Mouse (Mus musculus): ENCODE measurements around the gene Fam83c. TPM values are rescaled to one million over a fixed set of nuclear protein-coding genes. Genes with fewer than 3 reads are reported as not detected.

Fam83c gene
- polyA plus RNA-seq, 1 experiment from 2014 or later = 0.54 TPM

DNA sequence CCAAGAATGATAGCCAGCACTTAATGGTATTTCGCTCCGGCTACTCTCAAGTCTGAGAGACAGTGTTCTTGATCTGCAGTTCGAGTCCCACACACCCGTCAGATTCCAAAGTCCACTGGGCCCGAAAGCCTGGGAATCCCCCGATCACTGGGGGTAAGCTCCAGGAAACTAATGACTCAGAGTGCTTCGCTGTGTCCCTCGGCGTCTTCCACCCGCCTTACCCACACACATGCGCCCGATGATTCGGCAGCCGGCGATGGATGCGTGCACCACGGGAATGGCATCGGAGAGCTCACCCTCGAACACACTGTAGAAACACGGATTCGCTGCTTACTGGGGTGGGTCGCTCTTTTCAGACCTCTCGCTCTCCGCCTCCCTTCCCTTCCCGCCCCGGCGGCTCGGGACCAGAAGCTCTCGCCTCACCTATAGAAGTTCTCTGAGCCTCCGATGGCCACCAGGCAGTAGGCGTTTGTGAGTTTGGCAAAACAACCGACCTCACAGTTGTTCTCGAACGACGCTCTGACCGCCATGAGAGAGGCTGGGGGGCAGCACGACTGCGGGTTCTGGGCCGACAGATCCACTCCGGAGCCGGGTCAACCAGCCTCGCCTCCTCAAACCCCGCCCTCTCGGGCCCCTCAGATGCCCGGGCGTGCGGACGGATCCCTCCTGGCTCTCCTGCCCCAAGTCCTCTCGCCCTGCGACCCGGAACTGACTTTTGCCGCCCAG lies 8.6 kb downstream of the Fam83c start:
- ATAC-seq = no peak; the same call in 1 of the 2 replicates
- Histone ChIP-seq H3K9me3 (replicated peaks) (no peaks in the 10 kb centered on the region), H3K9ac (peak overlapping the region; percentile 82), H3K4me1 (peaks cover 22% of the 10 kb centered on the region), H3K4me3 (peak overlapping the region; percentile 91), H3K27me3 (no peaks in the 10 kb centered on the region), H3K36me3 (ENCODE audit: poor library complexity, severe bottlenecking) (peaks cover 29% of the 10 kb centered on the region), H3K27ac (peak overlapping the region; percentile 46; the same call in 1 of the 2 replicates), H3K4me2 (peak overlapping the region; percentile 95)
- WGBS = 3% methylated on average over 52 of the region's 52 CpGs

DNA sequence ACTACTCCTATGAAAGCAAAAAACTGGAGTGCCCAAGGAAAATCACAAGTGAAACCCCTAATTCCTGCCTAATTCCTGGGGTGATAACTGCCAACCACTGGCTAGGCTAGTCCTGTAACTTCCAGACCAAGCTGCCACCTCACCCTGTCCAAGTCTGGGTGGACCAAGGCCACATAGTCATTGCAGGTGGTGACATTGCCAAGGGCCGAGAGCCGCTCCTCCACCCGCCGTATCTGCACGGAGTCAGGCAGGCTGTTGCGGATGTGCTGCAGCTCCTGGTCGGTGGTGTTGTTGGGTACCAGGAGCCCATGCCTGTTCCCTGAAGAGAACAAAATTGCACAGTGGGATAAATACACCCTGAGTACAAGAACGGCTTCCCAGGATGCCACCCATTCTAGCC lies 10.9 kb downstream of the Fam83c start:
- H3K27ac ChIP-seq = no peak overlapping the region
- no peak for ATAC-seq
- H3K36me3 ChIP-seq (ENCODE audit: poor library complexity, severe bottlenecking) = peaks cover 48% of the 10 kb centered on the region
- peaks cover 33% of the 10 kb centered on the region for H3K4me1 ChIP-seq
- no peak overlapping the region for H3K4me3 ChIP-seq
- no peak overlapping the region for H3K9ac ChIP-seq
- WGBS = 95% methylated on average over 8 of the region's 8 CpGs
- H3K27me3 ChIP-seq = no peaks in the 10 kb centered on the region
- H3K9me3 ChIP-seq (replicated peaks) = no peaks in the 10 kb centered on the region
- no peak overlapping the region for H3K4me2 ChIP-seq

DNA sequence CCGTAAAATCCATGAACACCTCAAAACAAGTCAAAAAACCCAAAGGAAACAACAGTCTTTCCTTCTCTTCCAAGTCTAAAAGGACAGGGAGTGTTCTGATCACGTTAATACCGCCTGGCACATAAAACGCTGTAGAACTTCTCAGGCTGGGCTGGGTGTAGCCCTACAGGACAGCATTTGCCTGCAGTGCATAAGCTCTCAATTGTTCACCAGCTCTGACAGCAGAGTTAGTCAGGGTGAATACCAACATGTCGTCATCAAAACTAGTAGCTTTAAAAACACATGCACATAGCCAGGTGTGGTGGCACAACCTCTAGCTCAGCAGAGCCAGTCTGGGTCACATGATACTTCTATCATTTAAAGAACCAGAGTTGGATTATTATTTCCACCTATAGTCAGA lies 13.9 kb downstream of the Fam83c start:
- H3K36me3 ChIP-seq (ENCODE audit: poor library complexity, severe bottlenecking) = peaks cover 53% of the 10 kb centered on the region
- peaks cover 30% of the 10 kb centered on the region for H3K4me1 ChIP-seq
- H3K9ac ChIP-seq = no peak overlapping the region
- ATAC-seq = no peak
- H3K4me3 ChIP-seq = no peak overlapping the region
- no peak overlapping the region for H3K4me2 ChIP-seq
- 92% methylated on average over 5 of the region's 5 CpGs for WGBS
- no peaks in the 10 kb centered on the region for H3K27me3 ChIP-seq
- H3K9me3 ChIP-seq (replicated peaks) = no peaks in the 10 kb centered on the region
- no peak overlapping the region for H3K27ac ChIP-seq

DNA sequence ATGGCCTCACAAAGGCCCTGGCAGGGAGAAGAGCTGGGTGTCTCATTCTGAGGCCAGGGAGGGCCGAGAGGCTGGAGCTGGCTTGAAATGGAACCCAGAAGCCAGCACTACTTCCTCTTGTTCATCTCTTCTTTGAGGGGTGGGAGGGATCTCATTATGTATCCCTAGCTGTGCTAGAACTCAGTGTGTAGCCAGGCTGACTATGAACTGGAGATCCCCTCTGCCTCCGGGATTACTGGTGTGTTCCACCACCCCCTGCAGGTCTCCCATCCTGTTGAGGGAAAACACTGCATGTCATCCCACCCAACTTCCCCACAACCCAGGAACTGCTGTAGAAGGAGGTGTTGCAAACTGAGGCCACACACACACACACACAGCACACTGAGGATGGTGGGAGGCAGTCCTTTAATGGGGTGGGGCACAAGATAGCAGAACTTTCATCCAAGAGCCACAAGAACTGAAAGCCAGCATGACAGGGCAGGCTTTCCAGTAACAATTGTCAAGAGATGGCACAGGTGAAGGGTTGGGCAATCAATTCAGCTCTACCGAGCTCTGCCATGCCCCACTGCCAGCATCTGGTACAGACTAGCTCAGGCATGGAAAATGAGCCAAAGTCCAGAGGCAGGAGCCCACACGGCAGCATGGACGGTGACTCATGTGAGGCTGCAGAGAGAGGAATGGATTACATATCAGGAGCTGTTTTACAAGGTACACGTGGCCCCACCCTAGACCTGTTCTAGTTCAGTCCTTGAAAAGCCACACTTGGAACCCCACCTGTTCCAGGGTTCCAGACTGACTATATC lies 15.0 kb downstream of the Fam83c start:
- peak; percentile 30 for ATAC-seq
- no peaks in the 10 kb centered on the region for H3K27me3 ChIP-seq

DNA sequence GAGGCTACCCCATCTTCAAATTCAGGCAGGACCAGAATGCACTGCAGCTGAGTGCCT lies 15.4 kb downstream of the Fam83c start, which contains the start of gene BC029722:
Gene BC029722 (minus strand): TSS at position 35 of the 57 bp plus-strand sequence.
- Histone ChIP-seq H3K36me3 (ENCODE audit: poor library complexity, severe bottlenecking) (peaks cover 55% of the 10 kb centered on the region), H3K9ac (peak within 1 kb of the TSS; percentile 84), H3K27me3 (no peaks in the 10 kb centered on the region), H3K4me2 (peak within 1 kb of the TSS; percentile 96), H3K4me3 (peak within 1 kb of the TSS; percentile 52), H3K4me1 (peaks cover 22% of the 10 kb centered on the region), H3K9me3 (replicated peaks) (no peaks in the 10 kb centered on the region), H3K27ac (peak within 1 kb of the TSS; percentile 76)
- no peak for ATAC-seq

More for the DNA sequence above, 15.0 kb downstream of the Fam83c start:
- 61% methylated on average over 6 of the region's 6 CpGs for WGBS
- Histone ChIP-seq H3K9ac (peak overlapping the region; percentile 84), H3K36me3 (ENCODE audit: poor library complexity, severe bottlenecking) (peaks cover 55% of the 10 kb centered on the region), H3K4me3 (peak overlapping the region; percentile 52), H3K27ac (peak overlapping the region; percentile 76), H3K4me2 (peak overlapping the region; percentile 96), H3K4me1 (peaks cover 22% of the 10 kb centered on the region), H3K9me3 (replicated peaks) (no peaks in the 10 kb centered on the region)

DNA sequence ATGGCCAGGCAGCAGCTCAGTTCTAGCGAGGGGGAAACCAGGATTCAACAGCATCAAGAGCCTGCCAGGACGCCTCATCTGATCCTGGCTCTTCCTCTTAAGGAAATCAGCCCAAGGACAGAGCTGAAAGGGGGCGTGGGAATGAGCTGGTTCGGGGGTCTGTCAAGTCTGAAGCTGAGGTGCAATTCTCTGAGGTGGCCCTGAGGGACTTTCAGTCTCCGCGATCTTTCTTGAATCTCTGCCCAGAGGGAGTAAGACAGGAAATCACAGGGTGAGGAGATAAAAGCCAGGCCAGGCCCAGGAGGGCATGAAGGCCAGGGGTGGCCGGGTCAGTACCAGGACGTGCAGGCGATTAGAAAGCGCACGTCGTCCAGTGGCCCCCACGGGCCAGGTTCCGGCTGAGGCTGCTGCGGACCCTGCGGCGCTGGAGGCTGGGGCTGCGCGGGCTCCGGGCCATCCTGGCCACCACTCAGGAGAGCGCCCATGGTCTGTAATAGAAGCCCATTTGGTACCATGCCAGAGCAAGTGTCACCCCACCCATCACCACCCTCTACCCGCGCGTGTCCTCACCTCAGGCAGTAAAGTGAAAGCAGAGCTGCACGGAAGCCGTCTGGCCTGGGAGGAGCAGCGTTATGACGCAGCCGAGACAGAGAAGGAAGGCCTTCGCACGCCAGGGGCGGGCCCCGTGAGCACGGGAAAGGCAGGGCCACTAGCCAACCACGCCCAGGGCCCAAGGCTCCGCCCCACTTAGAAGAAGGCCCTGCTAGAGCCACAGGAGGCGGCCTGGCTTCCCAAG lies 15.9 kb downstream of the Fam83c start:
- Histone ChIP-seq H3K9ac (peak overlapping the region; percentile 84), H3K4me1 (peaks cover 22% of the 10 kb centered on the region), H3K9me3 (replicated peaks) (no peaks in the 10 kb centered on the region), H3K27ac (peak overlapping the region; percentile 76), H3K4me2 (peak overlapping the region; percentile 96), H3K4me3 (peak overlapping the region; percentile 52), H3K27me3 (no peaks in the 10 kb centered on the region), H3K36me3 (ENCODE audit: poor library complexity, severe bottlenecking) (peaks cover 51% of the 10 kb centered on the region)
- ATAC-seq = peak; percentile 95
- 5% methylated on average over 37 of the region's 37 CpGs for WGBS

DNA sequence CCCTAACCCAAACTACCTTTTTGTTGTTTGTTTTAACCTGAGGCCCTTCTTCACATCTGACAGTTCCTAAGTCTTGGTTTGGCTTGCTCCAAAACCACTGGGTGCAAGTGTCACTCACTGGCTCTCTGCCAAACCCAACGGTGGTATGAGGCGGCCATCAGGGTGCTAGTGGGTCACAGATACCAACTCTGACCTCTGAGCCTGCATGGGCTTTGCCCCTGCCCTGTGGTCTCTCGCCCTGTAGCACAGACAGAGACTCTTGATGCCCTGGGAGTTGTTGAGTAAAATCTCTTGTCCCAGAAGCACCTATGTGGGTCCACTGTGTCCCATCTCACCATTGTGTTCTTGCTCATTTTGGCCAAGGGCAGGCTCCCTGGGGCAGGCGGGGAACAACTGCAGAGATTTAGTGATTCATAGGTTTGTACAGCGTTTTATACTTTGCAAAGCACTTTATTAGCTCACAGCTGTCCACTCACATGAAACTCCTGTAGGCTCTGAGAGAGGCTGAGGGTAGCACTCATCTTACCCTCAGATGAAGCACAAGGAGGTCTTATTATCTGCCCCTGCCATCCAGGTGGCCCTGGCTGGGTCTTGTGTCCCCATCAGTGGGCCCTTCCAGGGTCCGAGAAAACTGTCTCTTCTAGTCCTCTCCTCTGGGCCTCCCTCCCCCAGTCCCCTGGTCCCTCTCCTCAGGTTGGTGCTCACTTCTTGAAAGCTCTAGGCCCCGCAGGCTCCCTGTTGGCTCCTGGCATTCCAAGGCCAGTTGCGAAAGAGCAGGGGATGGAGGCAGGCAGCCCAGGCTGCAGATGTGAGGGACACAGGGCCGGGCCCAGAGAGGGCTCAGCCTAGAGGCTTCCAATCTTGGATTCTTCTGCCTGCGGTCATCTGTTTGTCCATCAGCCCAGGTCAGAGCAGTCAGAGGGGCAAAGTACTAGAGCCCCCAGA lies 17.1 kb downstream of the Fam83c start:
- Histone ChIP-seq H3K27me3 (no peaks in the 10 kb centered on the region), H3K36me3 (ENCODE audit: poor library complexity, severe bottlenecking) (peaks cover 39% of the 10 kb centered on the region)

DNA sequence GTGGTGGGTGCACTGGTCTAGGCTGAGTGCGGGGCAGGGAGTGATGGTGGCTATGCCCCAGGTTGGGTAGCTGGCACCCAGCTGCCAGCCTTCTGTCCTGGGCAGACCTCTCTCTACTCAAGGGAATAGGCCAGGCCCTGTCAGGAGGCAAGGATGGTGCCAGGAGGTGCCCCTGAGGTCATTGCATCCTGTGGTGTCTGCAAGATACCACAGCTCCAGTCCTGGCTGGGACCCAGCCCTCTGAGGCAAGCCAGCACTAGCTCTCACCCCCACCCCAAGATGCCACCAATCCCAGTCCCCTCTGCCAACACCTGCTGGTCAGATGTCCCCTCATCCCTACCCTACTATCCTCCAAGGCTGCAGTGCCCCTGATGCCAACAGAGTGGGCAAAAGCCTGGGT lies 18.5 kb downstream of the Fam83c start:
- no peaks in the 10 kb centered on the region for H3K27me3 ChIP-seq
- 91% methylated on average over 1 of the region's 1 CpGs for WGBS
- peaks cover 26% of the 10 kb centered on the region for H3K36me3 ChIP-seq (ENCODE audit: poor library complexity, severe bottlenecking)
- peaks cover 22% of the 10 kb centered on the region for H3K4me1 ChIP-seq
- H3K9me3 ChIP-seq (replicated peaks) = no peaks in the 10 kb centered on the region
- no peak for ATAC-seq
- no peak overlapping the region for H3K9ac ChIP-seq
- H3K4me2 ChIP-seq = no peak overlapping the region
- no peak overlapping the region for H3K27ac ChIP-seq
- H3K4me3 ChIP-seq = no peak overlapping the region

More for the DNA sequence above, 17.1 kb downstream of the Fam83c start:
- H3K9me3 ChIP-seq (replicated peaks) = no peaks in the 10 kb centered on the region
- H3K27ac ChIP-seq = no peak overlapping the region
- H3K4me1 ChIP-seq = peaks cover 22% of the 10 kb centered on the region
- peak overlapping the region; percentile 52; the same call in 1 of the 2 replicates for H3K4me3 ChIP-seq
- ATAC-seq = no peak
- WGBS = 85% methylated on average over 10 of the region's 10 CpGs
- H3K4me2 ChIP-seq = peak overlapping the region; percentile 96
- H3K9ac ChIP-seq = peak overlapping the region; percentile 84; the same call in 1 of the 2 replicates

DNA sequence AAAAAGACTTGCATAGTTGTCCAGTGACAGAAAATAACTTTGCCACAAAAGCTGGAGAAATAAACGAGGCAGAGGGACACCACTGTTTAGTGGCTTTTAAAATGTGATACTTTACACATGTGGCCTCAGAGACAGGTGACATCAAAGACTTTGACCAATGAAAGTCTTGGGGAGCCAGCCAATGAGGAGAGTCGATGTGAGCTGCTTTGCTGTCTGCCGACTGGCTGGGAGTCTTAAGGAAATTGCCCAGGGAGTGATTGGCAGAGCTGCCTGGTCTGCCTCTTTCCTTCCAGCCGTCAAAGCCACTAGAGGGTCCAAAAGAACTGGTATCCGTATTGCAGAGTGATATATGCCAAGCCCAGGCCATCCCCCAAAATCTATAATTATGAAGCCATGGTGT lies 19.8 kb downstream of the Fam83c start:
- WGBS = 38% methylated on average over 5 of the region's 5 CpGs
- peaks cover 19% of the 10 kb centered on the region for H3K36me3 ChIP-seq (ENCODE audit: poor library complexity, severe bottlenecking)
- no peaks in the 10 kb centered on the region for H3K9me3 ChIP-seq (replicated peaks)
- H3K4me1 ChIP-seq = peaks cover 22% of the 10 kb centered on the region
- no peaks in the 10 kb centered on the region for H3K27me3 ChIP-seq
- no peak overlapping the region for H3K4me3 ChIP-seq
- no peak overlapping the region for H3K27ac ChIP-seq
- no peak overlapping the region for H3K9ac ChIP-seq
- no peak overlapping the region for H3K4me2 ChIP-seq
- no peak for ATAC-seq

DNA sequence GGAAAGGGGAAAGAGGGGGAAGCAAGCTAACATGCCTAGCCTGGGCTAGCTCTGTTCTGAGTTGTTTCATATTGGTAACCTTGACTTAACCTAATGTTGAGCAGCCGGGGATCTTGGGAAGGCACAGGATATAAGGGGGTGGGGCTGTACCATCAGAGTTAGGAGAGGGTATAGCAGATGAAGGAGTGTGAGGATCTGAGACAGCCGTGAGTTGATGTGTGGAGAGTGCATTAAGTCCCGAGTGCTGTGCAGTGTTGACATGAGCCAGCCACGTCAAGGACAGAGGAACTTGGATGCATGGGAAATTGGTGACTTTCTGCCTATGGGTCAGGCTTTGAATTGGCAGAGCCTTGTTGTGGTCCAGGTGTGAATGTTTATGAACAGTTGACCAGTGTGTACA lies 22.0 kb downstream of the Fam83c start:
- no peak overlapping the region for H3K4me3 ChIP-seq
- H3K27me3 ChIP-seq = no peaks in the 10 kb centered on the region
- H3K4me1 ChIP-seq = peaks cover under 1% of the 10 kb centered on the region; the same call in 1 of the 2 replicates
- peaks cover 12% of the 10 kb centered on the region; the same call in 1 of the 2 replicates for H3K36me3 ChIP-seq (ENCODE audit: poor library complexity, severe bottlenecking)
- H3K27ac ChIP-seq = no peak overlapping the region
- H3K9me3 ChIP-seq (replicated peaks) = no peaks in the 10 kb centered on the region
- 80% methylated on average over 4 of the region's 4 CpGs for WGBS
- ATAC-seq = no peak
- no peak overlapping the region for H3K4me2 ChIP-seq
- no peak overlapping the region for H3K9ac ChIP-seq

DNA sequence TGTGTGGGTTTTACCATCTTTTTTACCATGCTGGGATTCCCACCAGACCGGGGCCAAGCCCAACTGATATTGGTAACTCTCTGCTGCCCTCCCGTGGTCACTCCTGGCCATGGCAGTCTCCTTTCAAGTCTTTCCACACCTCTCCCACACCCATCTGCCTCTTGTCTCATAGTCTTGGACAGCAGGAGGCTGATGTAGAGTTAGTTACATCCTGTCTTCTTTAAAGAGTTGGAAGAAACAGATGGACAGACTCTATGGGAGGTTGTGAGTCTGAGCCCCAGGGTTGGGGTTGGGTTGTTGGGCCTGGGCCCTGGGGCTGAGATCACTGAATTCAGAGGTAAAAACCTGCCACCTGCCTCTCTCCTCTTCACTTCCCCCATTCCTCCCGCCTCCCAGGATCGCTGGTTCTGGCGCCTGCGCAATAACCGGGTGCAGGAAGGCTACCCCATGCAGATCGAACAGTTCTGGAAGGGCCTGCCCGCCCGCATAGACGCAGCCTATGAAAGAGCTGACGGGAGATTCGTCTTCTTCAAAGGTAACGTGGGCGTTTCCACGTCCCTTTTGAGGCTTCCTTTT lies 22.7 kb downstream of the Fam83c start:
- 36% methylated on average over 16 of the region's 16 CpGs for WGBS
- Histone ChIP-seq H3K4me1 (no peaks in the 10 kb centered on the region), H3K36me3 (ENCODE audit: poor library complexity, severe bottlenecking) (peaks cover 12% of the 10 kb centered on the region; the same call in 1 of the 2 replicates), H3K9me3 (replicated peaks) (no peaks in the 10 kb centered on the region), H3K27me3 (no peaks in the 10 kb centered on the region), H3K4me2 (no peak overlapping the region), H3K27ac (no peak overlapping the region), H3K4me3 (no peak overlapping the region), H3K9ac (no peak overlapping the region)
- peak; percentile 14; the same call in 1 of the 2 replicates for ATAC-seq

Data from forebrain, embryonic 13.5 days (tissue).